Mouse (Mus musculus) ES-E14 (cell line): ENCODE data around the gene Sh3pxd2a. TPM values are rescaled to one million over a fixed set of nuclear protein-coding genes. Genes with fewer than 3 reads are reported as not detected.

Source experiments
- DNase-seq: peaks from one replicate; pipeline ENCODE4 v3.0.0-alpha.2; 2013; ENCODE audit warnings: low read depth, low spot score
- H3K27ac ChIP-seq: 2 replicates; pipeline ENCODE4 v1.5.1; 2012; ENCODE audit warnings: low read depth, mild to moderate bottlenecking, low read length, moderate library complexity, mixed read lengths; ENCODE audit not compliant: poor library complexity, insufficient read depth, severe bottlenecking
- H3K36me3 ChIP-seq: 2 replicates; pipeline ENCODE4 v1.6.1; 2012; ENCODE audit warnings: mild to moderate bottlenecking, low read length, moderate library complexity, mixed read lengths; ENCODE audit not compliant: control insufficient read depth, poor library complexity, insufficient read depth, severe bottlenecking
- H3K4me1 ChIP-seq, 2 experiments: fragments of 150-350 bp in 1 of 2; sonication (generic) in 1 of 2; 2 replicates each; pipeline ENCODE4 v1.6.1; 2012; ENCODE audit warnings: low read length in 2 of 2, mild to moderate bottlenecking in 1 of 2, mixed read lengths in 1 of 2; ENCODE audit not compliant: control insufficient read depth in 2 of 2, insufficient read depth in 2 of 2, poor library complexity in 1 of 2
- H3K4me3 ChIP-seq, 2 experiments: fragments of 150-350 bp in 1 of 2; sonication (generic) in 1 of 2; 2 replicates each; pipeline ENCODE4 v1.5.1; 2012; ENCODE audit warnings: low read length in 2 of 2, low read depth in 1 of 2, mild to moderate bottlenecking in 1 of 2, mixed read lengths in 1 of 2; ENCODE audit not compliant: insufficient read depth in 1 of 2, poor library complexity in 1 of 2, severe bottlenecking in 1 of 2
- H3K9ac ChIP-seq: 2 replicates; pipeline ENCODE4 v1.6.1; 2012; ENCODE audit warnings: low read depth, mild to moderate bottlenecking, low read length, mixed read lengths; ENCODE audit not compliant: poor library complexity, insufficient read depth, severe bottlenecking
- H3K9me3 ChIP-seq: fragments of 150-350 bp; sonication (generic); 2 replicates; pipeline ENCODE4 v1.6.1; 2012; ENCODE audit warnings: low read depth, mild to moderate bottlenecking, low read length; ENCODE audit not compliant: control insufficient read depth, insufficient read depth
- CHD2 ChIP-seq: IDR thresholded peaks from 2 replicates; pipeline ENCODE4 v1.6.1; 2014; ENCODE audit warnings: mild to moderate bottlenecking, low read depth, low read length, inconsistent platforms
- HCFC1 ChIP-seq: IDR thresholded peaks from 2 replicates; pipeline ENCODE4 v1.6.1; 2012; ENCODE audit warnings: low read length, inconsistent platforms, borderline replicate concordance; ENCODE audit not compliant: insufficient read depth
- MAFK ChIP-seq: IDR thresholded peaks from 2 replicates; pipeline ENCODE4 v1.6.1; 2014; ENCODE audit warnings: mild to moderate bottlenecking, low read depth, low read length, inconsistent platforms; ENCODE audit not compliant: insufficient read depth
- ZC3H11A ChIP-seq: IDR thresholded peaks from 2 replicates; pipeline ENCODE4 v1.6.1; 2012; ENCODE audit warnings: low read depth, mild to moderate bottlenecking, inconsistent platforms, low read length, borderline replicate concordance
- ZNF384 ChIP-seq: IDR thresholded peaks from 2 replicates; pipeline ENCODE4 v1.6.1; 2012; ENCODE audit warnings: low read depth, low read length, inconsistent platforms
- in situ Hi-C, 2 experiments: fragments of 600-800 bp; cut with MboI; formaldehyde crosslinking; loops; one replicate each; pipeline ENCODE4 v1.15.1; 2025; ENCODE audit warnings: low sequenced_read_pairs in 2 of 2, inconsistent platforms in 1 of 2; ENCODE audit not compliant: unreplicated experiment in 2 of 2
- total RNA-seq: library from RNA; depleted of rRNA; stranded (reverse); fragments of 300-350 nt; gene quantifications from 2 replicates; pipeline ENCODE4 v1.2.3, GENCODE M21; 2012

Gene Sh3pxd2a
- total RNA-seq, 1 experiment = 13.0 TPM

DNA sequence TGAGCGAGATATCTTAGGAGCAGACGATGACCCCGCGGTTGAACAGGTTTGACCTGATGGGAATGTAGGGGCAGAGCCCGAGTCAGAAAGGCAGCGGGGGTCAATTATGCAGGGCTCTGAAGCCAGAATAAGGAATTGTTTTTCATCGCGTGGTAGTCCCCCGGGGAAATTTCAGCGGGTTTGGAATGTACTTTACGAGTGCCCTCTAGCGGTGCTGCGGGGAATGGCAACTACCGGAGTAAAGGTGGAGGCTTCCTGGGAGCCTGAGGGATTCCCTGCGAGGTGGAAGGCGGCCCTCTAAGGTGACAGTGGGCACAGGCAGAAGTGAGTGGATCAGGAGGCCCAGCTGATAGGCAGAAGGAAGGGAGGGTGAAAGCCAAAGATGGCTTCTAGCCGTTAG is 125.0 kb downstream of the Sh3pxd2a start:
- H3K27ac ChIP-seq = no peak overlapping the region
- TF ChIP-seq ZC3H11A (0 out of 2 replicates have a peak, but pooled peaks have one; percentile 46), HCFC1 (no peak), ZNF384 (no peak)
- peak overlapping the region; percentile 16; the same call in 1 of the 2 replicates for H3K9ac ChIP-seq
- peaks cover 10 to 33% of the 10 kb centered on the region in 2 experiments; a peak in 3 of 4 replicates for H3K4me1 ChIP-seq
- no peaks in the 10 kb centered on the region for H3K9me3 ChIP-seq
- peak; percentile 86 for DNase-seq
- H3K36me3 ChIP-seq = no peaks in the 10 kb centered on the region
- in situ Hi-C loops = loop anchor here in 1 of 2 experiments (5.0 kb wide), 1 partner anchor 72 kb away; no protein-coding TSS in a partner anchor
- H3K4me3 ChIP-seq = peak overlapping the region in 1 of 2 experiments; percentile 17; a peak in 1 of 4 replicates

DNA sequence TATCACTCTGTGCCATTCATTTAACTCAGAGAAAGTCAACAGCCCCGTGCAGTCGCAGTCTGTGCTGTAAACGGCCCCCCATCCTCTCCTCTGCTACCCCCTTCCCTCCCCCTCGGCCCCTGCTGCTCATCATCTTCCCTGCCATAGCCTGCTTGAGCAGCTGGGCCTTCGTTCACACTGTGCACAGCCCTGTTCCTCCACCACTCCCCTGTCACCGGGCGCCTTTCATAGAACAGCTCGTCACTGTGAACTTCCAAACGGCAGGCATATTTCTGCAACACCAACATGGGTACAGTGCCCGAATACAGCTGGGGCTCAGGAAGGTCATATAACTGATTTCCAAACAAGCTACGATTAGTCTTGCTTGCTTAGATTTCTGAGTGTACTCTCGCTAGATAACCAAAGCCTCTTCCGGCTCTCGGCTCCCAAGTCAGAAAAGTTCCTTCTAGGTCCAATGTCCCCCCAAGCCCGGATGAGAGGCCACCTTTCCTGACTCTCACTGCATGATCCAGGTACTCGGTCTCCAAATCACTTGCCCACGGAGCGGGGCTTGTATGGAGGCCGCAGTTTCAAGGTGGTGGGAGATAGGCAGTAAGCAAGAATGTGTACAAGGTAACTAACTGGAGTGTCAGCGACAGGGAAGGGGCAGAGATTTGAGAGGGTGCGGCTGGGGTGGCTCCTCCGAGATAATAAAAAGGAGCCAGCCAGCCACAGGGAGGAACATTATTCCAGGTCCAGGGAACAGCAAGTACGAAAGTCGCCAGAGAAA is 125.6 kb downstream of the Sh3pxd2a start:
- peak overlapping the region in 1 of 2 experiments; percentile 17; a peak in 1 of 4 replicates for H3K4me3 ChIP-seq
- peaks cover 6 to 32% of the 10 kb centered on the region in 2 experiments; a peak in 3 of 4 replicates for H3K4me1 ChIP-seq
- in situ Hi-C loops = loop anchor here in 1 of 2 experiments (5.0 kb wide), 1 partner anchor 71 kb away; no protein-coding TSS in a partner anchor
- peak overlapping the region; percentile 16; the same call in 1 of the 2 replicates for H3K9ac ChIP-seq
- no peaks in the 10 kb centered on the region for H3K9me3 ChIP-seq
- H3K27ac ChIP-seq = no peak overlapping the region
- TF ChIP-seq HCFC1 = no peak
- no peak for TF ChIP-seq MAFK
- TF ChIP-seq ZC3H11A = no peak
- no peak for TF ChIP-seq CHD2
- no peak for TF ChIP-seq ZNF384
- no peaks in the 10 kb centered on the region for H3K36me3 ChIP-seq
- DNase-seq = no peak

DNA sequence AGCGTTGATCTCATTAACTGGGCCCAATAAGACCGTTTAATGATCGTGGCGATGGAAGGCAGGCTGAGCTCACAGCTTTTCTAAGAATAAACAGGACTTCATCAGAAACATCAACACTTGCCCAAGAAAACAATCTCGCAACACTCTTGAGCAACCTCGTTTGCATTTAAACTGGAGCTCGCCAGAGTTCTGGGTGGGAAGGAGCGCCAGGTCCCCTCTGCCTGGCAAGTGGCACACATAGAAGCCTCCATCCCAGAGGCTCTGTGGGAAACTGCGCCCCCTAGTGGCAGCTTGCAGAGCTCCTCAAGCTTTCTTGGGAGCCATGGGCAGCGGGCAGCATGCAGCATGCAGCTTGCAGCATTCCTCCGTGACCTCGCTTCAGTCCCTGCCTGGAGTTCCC is 126.5 kb downstream of the Sh3pxd2a start:
- H3K9ac ChIP-seq = no peak overlapping the region

DNA sequence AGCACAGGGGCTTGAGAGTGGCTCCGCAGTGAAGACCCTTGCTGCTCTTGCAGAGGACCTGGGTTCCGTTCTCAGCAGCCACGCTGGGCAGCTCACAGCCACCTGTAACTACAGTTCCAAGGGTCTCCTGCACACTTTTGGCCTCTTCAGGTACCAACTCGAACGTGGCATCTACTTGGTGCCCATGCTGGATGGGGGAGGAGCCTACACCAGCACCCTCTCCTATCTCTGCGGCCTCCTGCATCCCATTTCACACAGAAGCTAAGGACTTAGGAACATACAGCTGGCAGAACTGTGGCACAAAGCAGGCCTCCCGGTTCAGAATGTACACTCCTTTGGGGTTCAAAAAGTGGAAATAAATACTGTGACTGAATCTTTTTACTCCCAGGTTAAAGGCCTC is 127.0 kb downstream of the Sh3pxd2a start:
- TF ChIP-seq HCFC1 (no peak), CHD2 (no peak), ZNF384 (no peak), MAFK (no peak), ZC3H11A (no peak)
- peaks cover 6 to 31% of the 10 kb centered on the region in 2 experiments; a peak in 3 of 4 replicates for H3K4me1 ChIP-seq
- no peak overlapping the region for H3K9ac ChIP-seq
- H3K27ac ChIP-seq = no peak overlapping the region
- H3K4me3 ChIP-seq = no peak overlapping the region
- DNase-seq = no peak
- no peaks in the 10 kb centered on the region for H3K9me3 ChIP-seq
- in situ Hi-C loops = loop anchor here in 1 of 2 experiments (5.0 kb wide), 1 partner anchor 70 kb away; no protein-coding TSS in a partner anchor
- H3K36me3 ChIP-seq = no peaks in the 10 kb centered on the region

More for the DNA sequence above, 126.5 kb downstream of the Sh3pxd2a start:
- H3K9me3 ChIP-seq = no peaks in the 10 kb centered on the region
- TF ChIP-seq CHD2 (no peak), ZC3H11A (peak; percentile 57; the same call in 1 of the 2 replicates)
- H3K4me3 ChIP-seq = no peak overlapping the region; a peak in 1 of 4 replicates
- H3K27ac ChIP-seq = no peak overlapping the region
- peak; percentile 81 for DNase-seq
- in situ Hi-C loops = loop anchor here in 1 of 2 experiments (5.0 kb wide), 1 partner anchor 70 kb away; no protein-coding TSS in a partner anchor
- no peaks in the 10 kb centered on the region for H3K36me3 ChIP-seq
- H3K4me1 ChIP-seq = peaks cover 6 to 35% of the 10 kb centered on the region in 2 experiments; a peak in 3 of 4 replicates
